Mouse (Mus musculus) myocyte (in vitro differentiated cells): ENCODE data around the gene Fermt2.

ENCODE experiments used
- MYOD1 ChIP-seq, 3 experiments: IDR thresholded peaks; one replicate each; pipeline ENCODE4 v1.6.1; 2011; ENCODE audit warnings: control low read depth in 2 of 3, low read depth in 2 of 3, mild to moderate bottlenecking in 2 of 3, moderate library complexity in 1 of 3; ENCODE audit not compliant: insufficient read length in 2 of 3, control insufficient read depth in 1 of 3
- POLR2A ChIP-seq: IDR thresholded peaks from one replicate; pipeline ENCODE4 v1.6.1; 2011; ENCODE audit warnings: low read depth, mild to moderate bottlenecking, control low read depth, moderate library complexity; ENCODE audit not compliant: insufficient read length
- SRF ChIP-seq: IDR thresholded peaks from one replicate; pipeline ENCODE4 v1.6.1; 2011; ENCODE audit warnings: low read depth; ENCODE audit not compliant: control insufficient read depth, insufficient read length
- USF1 ChIP-seq: IDR thresholded peaks from one replicate; pipeline ENCODE4 v1.6.1; 2011; ENCODE audit warnings: low read depth, mild to moderate bottlenecking, control low read depth, moderate library complexity

GRCm38 (mm10) chr14:45460491-45460890, 69.4 kb downstream of the Fermt2 start:
- TF ChIP-seq USF1 (no peak), SRF (no peak), POLR2A (no peak), MYOD1 (IDR thresholded peaks at IDR 0.05; ENCODE audit: control insufficient read depth in 1 of 3, insufficient read length in 2 of 3, low read depth in 2 of 3) (no peak)
